Mouse (Mus musculus) adrenal gland, adult 8-10 months (tissue): ENCODE data around the gene Zfp157. TPM values are rescaled to one million over a fixed set of nuclear protein-coding genes. Genes with fewer than 3 reads are reported as not detected.
"Not testable (repeated sequence)": the region's sequence is repeated elsewhere in the genome, so short reads cannot be mapped to it uniquely, and the experiment has no call there.

Experiments
- DNase-seq: peaks from one replicate; pipeline ENCODE4 v3.0.0; 2022
- total RNA-seq, 4 experiments: library from RNA; stranded (reverse); gene quantifications; 2 replicates each; pipeline ENCODE4 v1.2.4; 2022

Gene Zfp157
- 10 to 100 TPM in 2 of 4 experiments, 1 to 10 TPM in 2; 8.0 to 16.0 (median 12.2) TPM for total RNA-seq

DNA sequence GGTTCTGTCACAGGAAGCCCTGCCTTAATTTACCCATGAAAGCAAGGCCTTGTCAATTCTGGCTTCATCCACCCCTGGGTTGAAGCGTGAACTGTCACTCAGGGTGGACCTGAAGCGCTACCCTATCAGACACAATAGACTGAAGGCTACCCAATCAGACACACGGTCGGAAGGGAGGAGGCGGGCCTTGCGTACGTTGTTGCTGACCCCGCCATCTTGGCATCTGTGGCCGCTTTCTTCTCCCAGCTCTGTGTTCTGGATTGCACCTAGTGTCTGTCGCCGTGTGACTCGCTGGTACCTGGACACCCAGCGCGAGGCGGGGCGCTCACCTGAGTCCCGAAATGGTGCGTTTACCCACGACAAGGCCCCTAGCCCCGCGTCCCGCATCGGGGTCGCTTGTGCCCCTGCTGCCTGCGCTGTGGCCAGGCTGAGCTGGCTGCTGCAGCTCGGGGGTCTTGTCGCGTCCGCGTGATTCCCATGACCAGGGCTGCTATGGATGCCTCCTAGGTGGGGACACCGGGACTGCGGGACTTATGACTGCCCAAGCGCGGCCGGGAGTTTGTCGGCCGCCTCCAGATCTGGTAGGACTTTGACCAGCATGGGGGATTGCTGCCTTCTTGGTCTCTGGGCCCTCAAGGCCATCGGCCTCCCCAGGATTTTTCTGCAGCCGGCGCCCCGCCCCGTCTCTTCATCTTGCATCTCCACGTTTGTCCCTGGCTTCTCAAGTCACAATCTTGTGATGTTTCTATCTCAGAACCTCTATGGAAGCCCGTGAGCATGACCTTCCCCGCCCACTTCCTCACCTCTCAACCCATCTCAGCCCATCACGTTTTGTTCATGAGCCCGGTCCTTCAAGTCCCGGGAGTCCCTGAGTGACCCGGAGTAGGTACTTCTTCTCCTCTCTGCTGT, at the start of gene Zfp157:
Gene Zfp157 (plus strand): TSS at position 183 of the 909 bp plus-strand sequence.
- peak; percentile 86 for DNase-seq

GRCm38 (mm10) chr5:138397795-138398337, 43.4 kb upstream of the Zfp157 start:
- no peak for DNase-seq

- not testable (repeated sequence) for DNase-seq
Observed at GRCm38 (mm10) chr5:138400431-138400830, 40.8 kb upstream of the Zfp157 start.

DNA sequence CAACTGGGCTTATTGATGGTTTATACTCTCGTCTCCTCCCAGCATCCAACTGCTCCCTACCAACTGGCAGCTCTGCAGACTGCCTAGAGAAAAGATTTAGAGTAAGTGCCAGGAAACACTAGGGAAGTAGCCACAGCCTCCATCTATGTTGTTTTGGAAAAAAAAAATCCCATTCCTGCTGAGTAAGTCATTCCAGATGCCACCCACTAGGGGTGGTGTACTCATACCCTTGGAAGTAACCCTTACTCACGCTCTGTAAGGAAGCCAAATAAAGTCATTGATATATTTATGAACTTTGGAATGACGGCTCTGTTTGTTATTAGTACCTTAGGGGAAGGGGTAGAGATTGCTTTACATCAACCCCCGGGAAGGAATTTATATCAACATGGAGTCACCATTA, 17.1 kb downstream of the Zfp157 start:
- no peak for DNase-seq

- DNase-seq, result no peak
Observed at GRCm38 (mm10) chr5:138459107-138459506, 17.8 kb downstream of the Zfp157 start.

- peak; percentile 12 for DNase-seq
Observed at GRCm38 (mm10) chr5:138473601-138474000, 32.3 kb downstream of the Zfp157 start.

- DNase-seq, result not testable (repeated sequence)
Observed at GRCm38 (mm10) chr5:138504548-138504947, 63.3 kb downstream of the Zfp157 start.

Other genes with a start within 250 kb of the Zfp157 start
- gene Mblac1, start 247.2 kb upstream of the Zfp157 start, total RNA-seq, result 10 to 100 TPM; 10.4 to 15.0 (median 11.7) TPM
- under 1 TPM; 0.14 to 0.91 (median 0.52) TPM for gene Nxpe5, start 215.6 kb upstream of the Zfp157 start, total RNA-seq
- 100 to 1,000 TPM in 2 of 4 experiments, 10 to 100 TPM in 2; 86.5 to 106 (median 99.5) TPM for gene Lamtor4, start 186.0 kb upstream of the Zfp157 start, total RNA-seq
- 10 to 100 TPM; 22.7 to 48.4 (median 37.4) TPM for gene BC037034, start 177.4 kb upstream of the Zfp157 start, total RNA-seq
- gene Gal3st4, start 168.6 kb upstream of the Zfp157 start, total RNA-seq, result under 1 TPM in 2 of 4 experiments, not detected in 2; 0.17 to 0.38 TPM
- not detected for gene Gm43720, start 161.5 kb upstream of the Zfp157 start, total RNA-seq
- 1 to 10 TPM in 2 of 4 experiments, under 1 TPM in 2; 0.38 to 1.3 (median 0.97) TPM for gene Gpc2, start 161.5 kb upstream of the Zfp157 start, total RNA-seq
- under 1 TPM in 3 of 4 experiments, not detected in 1; 0.08 to 0.35 (median 0.09) TPM for gene Stag3, start 161.2 kb upstream of the Zfp157 start, total RNA-seq
- under 1 TPM; 0.29 to 1.00 (median 0.50) TPM for gene Pvrig, start 99.5 kb upstream of the Zfp157 start, total RNA-seq
- gene 1700123K08Rik, start 123.2 kb downstream of the Zfp157 start, total RNA-seq, result not detected
- 10 to 100 TPM; 17.7 to 29.5 (median 25.2) TPM for gene Zfp68, start 178.3 kb downstream of the Zfp157 start, total RNA-seq
- gene A430033K04Rik, start 181.4 kb downstream of the Zfp157 start, total RNA-seq, result 10 to 100 TPM in 2 of 4 experiments, 1 to 10 TPM in 2; 5.4 to 11.9 (median 9.6) TPM